Mouse (Mus musculus): ENCODE measurements around the gene Faf1. TPM values are rescaled to one million over a fixed set of nuclear protein-coding genes. Genes with fewer than 3 reads are reported as not detected.

Gene Faf1
- polyA plus RNA-seq, 1 experiment: 10.3 TPM

DNA sequence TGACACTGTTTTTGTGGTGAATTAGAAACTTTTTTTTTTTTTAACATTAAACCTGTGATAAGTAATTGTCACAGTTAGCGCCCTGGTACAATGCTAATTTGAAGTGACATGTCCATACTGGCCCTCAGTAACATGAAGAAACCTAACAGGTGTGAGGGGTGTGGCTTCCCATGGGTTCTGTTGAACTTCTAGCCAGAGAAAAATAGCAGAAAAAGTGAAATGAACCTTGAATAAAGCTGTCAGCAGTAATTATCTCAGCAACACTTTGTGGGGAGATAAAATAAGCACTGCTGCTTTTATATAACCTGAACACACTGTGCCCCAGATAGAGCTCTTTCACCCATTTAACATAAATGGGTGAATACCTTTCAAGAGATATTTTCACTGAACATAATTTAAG, 139.2 kb downstream of the Faf1 start:
- TF ChIP-seq GATA1 (IDR thresholded peaks at IDR 0.05; ENCODE audit: low read length): no peak

DNA sequence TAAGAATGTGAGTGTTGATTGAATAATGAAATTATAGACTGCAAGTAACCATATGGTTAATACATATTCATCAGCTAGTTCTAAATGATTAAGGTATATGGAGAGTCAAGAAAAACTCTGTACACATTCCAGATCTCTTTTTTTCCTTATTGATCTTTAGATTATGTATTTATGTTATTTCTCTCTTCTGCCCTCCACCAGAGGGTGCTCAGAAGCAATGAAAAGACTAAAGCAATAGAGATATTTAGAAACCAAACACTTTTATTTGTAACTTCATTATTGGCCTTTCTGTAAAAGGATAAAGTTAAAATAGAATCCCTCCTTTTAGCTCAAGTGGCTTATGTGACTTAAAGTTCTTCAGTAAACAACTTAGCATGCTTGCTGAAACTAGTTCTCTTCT, 143.1 kb downstream of the Faf1 start:
- TF ChIP-seq GATA1 (IDR thresholded peaks at IDR 0.05; ENCODE audit: low read length): no peak

DNA sequence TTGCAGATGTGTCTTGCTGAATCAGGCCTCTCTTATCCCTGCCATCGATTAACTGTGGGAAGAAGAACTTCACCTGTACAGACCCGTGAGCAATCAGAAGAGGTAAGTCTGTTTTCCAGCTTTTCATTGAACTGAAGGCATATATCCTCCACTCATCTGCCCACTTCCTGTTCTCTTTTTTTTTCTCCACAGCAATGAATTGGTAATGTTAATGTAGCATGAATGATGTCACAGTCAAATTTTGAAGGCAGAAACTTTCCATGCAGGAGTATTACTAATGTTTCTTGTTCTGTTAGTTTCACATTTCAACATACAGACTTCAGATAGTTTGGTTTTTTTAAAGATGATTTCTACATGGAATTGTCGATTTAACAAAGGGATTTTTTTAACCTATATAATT, 153.4 kb downstream of the Faf1 start:
- TF ChIP-seq GATA1 (IDR thresholded peaks at IDR 0.05; ENCODE audit: low read length): no peak

DNA sequence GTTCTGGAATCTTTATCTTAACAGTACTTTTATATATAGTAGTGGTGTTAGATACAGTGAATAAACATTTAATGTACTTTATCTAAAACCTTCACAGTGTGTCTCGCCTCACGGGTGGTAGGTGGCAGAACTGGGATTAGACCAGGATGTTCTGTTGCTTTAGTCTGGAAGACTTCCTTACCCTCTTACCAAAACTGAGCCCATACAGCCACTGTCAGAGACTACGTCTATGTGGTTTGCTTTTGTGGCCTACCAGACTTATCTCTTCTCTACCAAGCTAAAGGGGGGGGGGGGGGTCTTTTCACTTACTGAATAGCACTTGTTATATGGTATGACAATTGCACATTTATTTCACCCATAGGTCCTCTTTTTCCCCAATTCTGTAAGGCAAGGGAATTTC, 181.5 kb downstream of the Faf1 start:
- TF ChIP-seq GATA1 (IDR thresholded peaks at IDR 0.05; ENCODE audit: low read length): no peak

DNA sequence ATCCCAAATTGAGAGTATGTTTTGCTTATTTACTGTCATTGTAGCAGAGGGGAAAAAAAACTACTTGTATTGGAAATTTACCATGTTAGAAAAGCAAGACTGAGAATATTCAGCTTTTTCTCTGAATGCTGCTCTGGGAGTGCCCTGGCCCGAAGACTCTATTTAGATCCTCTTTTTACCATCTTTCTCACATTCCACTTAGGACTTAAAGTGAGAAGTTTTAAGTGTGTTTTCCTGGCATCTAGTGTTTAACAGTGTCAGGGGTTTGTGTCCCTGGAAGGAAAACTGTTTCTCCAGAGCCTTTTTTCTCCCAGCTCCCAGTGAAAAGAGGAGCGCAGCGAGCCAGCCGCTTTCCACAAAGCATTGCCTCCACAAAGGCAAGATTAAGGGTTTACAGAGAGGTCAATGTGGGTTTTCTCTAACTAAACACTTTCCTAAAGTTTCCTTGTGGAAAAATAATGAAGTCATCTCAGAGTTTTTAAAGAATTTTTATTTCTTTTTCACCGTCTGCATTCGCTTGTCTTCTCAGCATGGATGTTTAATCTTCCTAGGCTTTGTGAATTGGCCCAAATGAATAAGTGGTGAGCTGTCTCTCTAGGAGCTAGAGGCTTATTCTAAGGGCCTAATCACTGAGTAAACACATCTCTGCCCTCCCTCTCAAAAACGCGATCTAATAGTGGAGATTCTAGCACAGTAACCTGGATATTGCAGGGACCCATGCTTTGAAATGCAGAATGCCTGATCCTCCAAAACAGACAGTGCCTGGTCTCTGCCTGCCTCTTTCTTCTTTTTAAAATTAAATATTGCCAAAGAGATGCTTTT, 182.4 kb downstream of the Faf1 start:
- no peak for TF ChIP-seq GATA1 (IDR thresholded peaks at IDR 0.05; ENCODE audit: low read length)

DNA sequence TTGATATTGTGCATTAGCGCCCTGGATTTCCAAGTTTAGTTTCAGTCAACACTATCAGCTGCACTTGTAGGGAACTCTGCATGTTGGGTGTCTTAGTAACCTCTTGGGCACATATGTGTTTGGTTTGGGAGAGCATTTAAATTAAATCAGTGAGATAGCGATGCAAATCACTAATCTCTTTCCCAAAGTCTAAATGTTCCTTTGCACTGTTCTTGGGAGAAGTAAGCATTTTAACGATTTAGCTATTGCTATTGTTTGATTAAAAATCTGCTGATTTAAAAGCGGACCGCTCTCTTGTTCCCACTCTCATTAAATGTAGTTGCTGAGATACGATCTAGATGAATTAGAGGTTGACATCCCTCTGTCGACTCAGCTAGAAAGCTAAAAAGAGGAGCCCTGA, 183.0 kb downstream of the Faf1 start:
- TF ChIP-seq GATA1 (IDR thresholded peaks at IDR 0.05; ENCODE audit: low read length): no peak

DNA sequence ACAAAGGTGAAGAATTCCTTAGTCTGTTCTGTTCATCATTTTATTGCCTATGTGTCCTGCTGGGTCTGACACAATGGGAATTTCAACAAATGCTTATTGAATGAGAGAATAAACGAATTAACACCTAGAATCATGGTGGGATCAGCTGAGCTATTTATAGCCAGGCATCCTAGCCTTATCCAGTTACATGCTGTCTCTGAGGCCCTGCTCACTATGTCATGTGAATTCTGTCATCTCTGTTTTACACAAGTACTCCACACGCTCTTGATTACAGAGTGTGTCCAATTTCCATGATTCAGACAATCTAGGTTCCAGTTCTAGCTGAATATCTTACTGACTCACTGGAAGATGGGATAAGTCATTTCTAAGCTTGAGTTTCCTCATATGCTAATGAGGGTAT, 183.9 kb downstream of the Faf1 start:
- no peak for TF ChIP-seq GATA1 (IDR thresholded peaks at IDR 0.05; ENCODE audit: low read length)

DNA sequence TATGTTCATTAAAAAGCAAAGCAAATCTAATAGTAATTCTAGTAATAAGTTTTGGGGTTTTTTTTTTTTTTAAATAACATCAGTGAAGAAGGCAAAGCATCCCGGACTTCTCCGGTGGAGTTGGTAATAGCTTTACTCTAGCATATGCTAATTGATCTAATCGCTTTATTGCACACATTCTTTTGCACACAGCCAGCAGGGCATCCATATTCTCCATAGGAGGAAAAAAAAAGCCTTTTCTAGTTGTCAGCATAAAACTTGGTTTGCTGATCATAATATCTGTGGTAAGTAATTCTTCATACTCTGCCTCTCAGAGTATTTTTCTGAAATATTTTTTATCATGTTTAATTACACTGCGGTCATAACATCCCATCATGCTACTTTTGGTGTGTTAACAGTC, 185.9 kb downstream of the Faf1 start:
- no peak for TF ChIP-seq GATA1 (IDR thresholded peaks at IDR 0.05; ENCODE audit: low read length)

DNA sequence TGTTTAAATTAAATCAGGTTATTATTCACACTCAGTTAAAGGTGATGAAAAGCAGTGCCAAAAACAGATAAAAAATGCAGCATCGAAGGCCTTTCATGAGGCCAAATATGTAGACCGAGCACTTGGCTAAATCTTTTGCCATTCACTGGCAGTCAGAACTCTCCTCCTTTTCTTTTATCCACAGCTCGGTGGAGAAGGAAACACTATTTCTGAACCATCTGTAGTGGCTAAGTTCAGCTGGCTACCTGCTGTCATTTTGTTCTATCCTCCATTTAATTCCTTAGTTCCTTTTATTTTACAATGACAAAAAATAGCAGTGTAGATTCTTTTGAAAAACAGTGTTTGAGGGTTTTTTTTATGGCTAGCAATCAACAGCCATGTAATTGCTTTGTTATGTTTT, 186.6 kb downstream of the Faf1 start:
- no peak for TF ChIP-seq GATA1 (IDR thresholded peaks at IDR 0.05; ENCODE audit: low read length)

DNA sequence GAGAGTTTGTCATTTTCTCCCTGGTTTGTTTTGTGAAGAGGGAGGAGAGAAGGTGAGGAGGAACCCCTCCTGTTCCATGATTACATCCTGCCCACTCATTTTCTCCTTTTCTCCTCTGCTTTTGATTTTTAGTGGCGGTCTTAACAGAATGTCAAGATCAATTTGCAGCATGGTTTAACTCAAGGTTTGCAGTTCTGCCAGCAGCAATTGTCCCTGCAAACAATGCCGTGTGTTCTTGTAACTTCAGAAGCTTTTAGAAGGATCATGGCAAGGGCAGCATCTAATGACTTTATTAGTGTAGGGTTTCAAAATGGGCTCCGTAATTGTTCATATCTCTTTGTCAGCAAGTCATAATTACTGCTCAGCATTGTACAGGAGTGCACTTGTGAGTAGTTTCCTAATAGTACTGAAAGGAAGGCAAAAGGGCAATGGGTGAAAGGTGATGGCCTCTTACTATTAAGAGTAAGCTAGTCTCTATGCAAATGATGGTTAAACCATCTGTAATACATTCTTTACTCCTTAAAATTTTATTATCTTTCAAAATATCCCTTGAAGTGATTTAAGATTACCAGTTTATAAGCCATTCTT, 192.6 kb downstream of the Faf1 start:
- no peak for TF ChIP-seq GATA1 (IDR thresholded peaks at IDR 0.05; ENCODE audit: low read length)

DNA sequence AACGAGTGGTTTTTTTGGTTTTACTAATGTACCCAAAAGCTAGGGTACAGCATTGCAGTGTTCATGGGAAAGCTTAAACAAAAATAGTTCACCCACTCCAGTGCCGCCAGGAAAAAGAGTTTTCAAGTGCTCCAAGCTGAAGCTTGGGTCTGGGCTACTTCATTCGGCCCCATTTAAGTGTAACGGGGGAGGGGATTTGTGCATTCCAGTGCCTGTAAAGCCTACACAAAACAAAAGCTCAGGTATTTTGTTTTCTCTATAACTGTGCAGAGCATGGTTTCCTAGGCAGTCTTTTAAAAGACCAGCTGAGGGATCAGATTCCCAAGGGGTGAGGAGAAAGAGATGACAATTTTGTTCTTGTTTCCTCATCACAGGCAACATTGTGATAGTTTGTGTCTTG, 207.9 kb downstream of the Faf1 start:
- TF ChIP-seq GATA1 (IDR thresholded peaks at IDR 0.05; ENCODE audit: low read length): no peak

DNA sequence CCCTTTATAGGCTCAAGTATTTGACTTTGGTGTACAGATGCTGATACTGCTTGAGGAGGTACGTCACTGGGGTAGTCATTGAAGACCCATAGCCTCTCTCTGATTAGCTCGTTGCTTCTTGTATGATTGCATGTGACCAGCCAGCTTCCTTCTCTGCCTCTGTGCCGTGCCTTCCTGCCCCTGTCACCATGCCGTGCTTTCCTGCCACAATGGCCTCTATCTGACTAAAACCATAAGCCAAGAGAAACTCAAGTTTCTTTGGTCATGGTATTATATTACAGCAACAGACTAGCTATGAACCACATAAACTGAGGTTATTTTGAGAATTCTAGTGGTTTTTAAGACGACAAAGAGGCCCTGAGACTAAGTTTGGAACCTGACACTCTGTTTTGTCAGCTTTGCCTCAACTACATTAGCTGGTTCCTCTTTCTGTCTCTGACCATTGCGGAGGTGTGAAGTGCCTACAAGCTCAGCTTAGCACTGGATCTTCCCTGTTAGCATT, 211.5 kb downstream of the Faf1 start:
- TF ChIP-seq GATA1 (IDR thresholded peaks at IDR 0.05; ENCODE audit: low read length): no peak

DNA sequence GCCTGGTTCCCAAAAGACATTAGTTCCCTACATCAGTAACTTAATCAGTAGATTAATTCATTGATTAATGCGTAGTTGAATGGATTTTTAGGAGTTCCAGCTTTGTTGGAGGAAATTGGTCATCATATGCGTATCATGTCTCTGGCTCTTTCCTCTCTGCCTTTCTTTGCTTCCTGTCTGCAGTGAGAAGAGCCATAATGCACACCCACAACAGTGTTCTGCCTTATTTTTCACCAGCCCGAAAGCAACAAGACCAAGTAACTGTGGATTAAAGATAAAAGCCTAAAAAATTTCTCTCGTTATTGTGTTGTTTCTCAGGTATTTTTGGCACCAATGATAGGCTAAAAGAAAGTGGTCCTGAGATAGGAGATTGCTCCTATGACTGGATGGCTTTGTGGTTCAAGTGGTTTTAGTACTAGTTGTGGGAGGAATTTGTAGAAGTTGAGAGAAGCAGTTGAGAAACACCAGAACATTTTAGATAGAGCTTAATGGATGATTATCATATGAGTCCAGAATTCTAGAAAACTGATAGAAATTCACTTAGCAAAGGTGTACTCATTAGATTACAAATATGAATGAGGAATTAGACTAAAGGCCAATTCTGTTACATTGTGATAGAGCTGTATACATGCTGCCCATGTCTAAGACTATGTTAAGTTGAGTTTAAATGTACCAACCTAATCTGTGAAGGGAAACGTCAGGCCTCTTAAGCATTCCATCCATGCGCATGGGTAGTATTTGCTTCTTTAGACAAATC, 221.6 kb downstream of the Faf1 start:
- TF ChIP-seq GATA1 (IDR thresholded peaks at IDR 0.05; ENCODE audit: low read length): peak; percentile 58

DNA sequence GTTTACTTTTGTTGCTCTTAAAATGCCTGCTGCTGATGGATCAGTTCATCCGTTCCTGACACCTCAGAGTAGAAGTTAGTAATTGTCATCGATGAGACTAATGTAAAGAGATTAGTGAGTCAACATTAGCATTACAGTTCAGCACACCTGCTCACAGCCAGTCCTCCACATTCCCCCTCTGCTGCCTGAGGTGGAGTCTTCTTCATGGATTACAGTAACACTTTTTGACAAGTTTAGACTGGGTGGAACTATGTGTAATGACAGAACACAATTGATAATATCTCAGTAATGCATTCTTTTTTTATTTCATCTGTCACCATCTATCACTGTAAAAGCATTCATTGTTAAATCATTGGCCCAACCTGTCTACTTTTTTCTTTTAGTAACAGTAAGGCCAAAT, 224.7 kb downstream of the Faf1 start:
- TF ChIP-seq GATA1 (IDR thresholded peaks at IDR 0.05; ENCODE audit: low read length): no peak

DNA sequence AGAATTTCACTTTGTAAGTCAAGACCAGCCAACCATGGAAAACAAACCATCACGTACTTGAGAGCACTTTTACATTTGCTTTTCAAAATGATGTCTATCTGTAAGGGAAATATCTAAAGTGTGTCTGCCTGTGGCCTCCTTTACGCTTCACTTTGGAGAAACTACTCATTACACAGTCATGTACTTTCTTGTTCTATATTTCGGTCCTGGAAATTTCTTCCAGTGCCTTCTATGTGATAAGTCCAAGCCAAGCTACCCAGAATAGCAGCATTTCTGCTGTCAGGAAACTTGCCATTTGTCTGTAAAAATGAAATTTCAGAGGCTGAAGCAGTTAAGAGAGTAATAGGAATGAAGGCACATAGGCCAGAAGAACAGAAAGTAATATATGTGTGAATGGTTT, 228.1 kb downstream of the Faf1 start:
- no peak for TF ChIP-seq GATA1 (IDR thresholded peaks at IDR 0.05; ENCODE audit: low read length)

DNA sequence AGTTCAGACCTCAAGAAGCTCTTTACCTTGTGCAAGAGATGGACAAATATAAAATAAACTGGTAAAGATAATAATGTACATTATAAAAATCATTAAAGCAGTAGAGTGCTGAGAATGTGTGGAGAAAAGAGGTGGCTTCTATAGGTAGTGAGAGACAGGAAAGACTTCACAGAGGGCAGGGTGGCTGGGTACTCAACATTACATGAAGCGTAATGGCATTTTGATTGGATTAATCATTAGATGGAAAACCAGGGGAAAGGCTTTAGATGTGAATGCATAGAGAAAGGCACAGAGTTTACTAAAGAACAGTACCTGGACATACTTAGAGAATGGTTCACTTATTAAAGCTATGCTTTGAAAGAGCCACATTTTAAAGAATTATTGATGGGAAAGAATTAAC, 252.7 kb downstream of the Faf1 start:
- TF ChIP-seq GATA1 (IDR thresholded peaks at IDR 0.05; ENCODE audit: low read length): no peak

All from G1E-ER4 (cell line).